Mouse (Mus musculus) neural tube, embryonic 13.5 days (tissue): ENCODE results near the gene Sumf1. TPM values are rescaled to one million over a fixed set of nuclear protein-coding genes. Genes with fewer than 3 reads are reported as not detected.

ENCODE experiments used
- ATAC-seq: fragments of 200-750 bp; cut with Nextera tagmentation; 2 replicates; pipeline ENCODE4 v1.8.0; 2017; ENCODE audit warnings: low read depth, mild to moderate bottlenecking, moderate TSS enrichment, moderate library complexity
- H3K27ac ChIP-seq: fragments of 300-500 bp; sonication (generic); replicated peaks from 2 replicates; pipeline ENCODE4 v1.5.1; 2015; ENCODE audit warnings: moderate library complexity, mild to moderate bottlenecking, inconsistent platforms
- H3K27me3 ChIP-seq: fragments of 300-500 bp; sonication (generic); 2 replicates; pipeline ENCODE4 v1.6.1; 2015; ENCODE audit warnings: mild to moderate bottlenecking, inconsistent platforms
- H3K36me3 ChIP-seq: fragments of 300-500 bp; sonication (generic); 2 replicates; pipeline ENCODE4 v1.6.1; 2015; ENCODE audit warnings: mild to moderate bottlenecking, inconsistent platforms
- H3K4me1 ChIP-seq: fragments of 300-500 bp; sonication (generic); replicated peaks from 2 replicates; pipeline ENCODE4 v1.6.1; 2015; ENCODE audit warnings: inconsistent platforms
- H3K4me2 ChIP-seq: fragments of 300-500 bp; sonication (generic); 2 replicates; pipeline ENCODE4 v1.6.1; 2015; ENCODE audit warnings: inconsistent platforms, mild to moderate bottlenecking, moderate library complexity
- H3K4me3 ChIP-seq: fragments of 300-500 bp; sonication (generic); 2 replicates; pipeline ENCODE4 v1.5.1; 2015; ENCODE audit warnings: mild to moderate bottlenecking, inconsistent platforms
- H3K9ac ChIP-seq: fragments of 300-500 bp; sonication (generic); 2 replicates; pipeline ENCODE4 v1.6.1; 2015; ENCODE audit warnings: moderate library complexity, mild to moderate bottlenecking, inconsistent platforms
- H3K9me3 ChIP-seq: fragments of 300-500 bp; sonication (generic); 2 replicates; pipeline ENCODE4 v1.6.1; 2016; ENCODE audit warnings: inconsistent platforms
- WGBS: fragments of 180-500 bp; shearing (Covaris S2); methylation state at CpG from one replicate; pipeline ENCODE4 v1.1.7; 2015; 5-methylcytosine and 5-hydroxymethylcytosine counted together
- polyA plus RNA-seq: library from polyadenylated mRNA; unstranded; fragments of >200 nt; fragmentation: Nextera tagmentation; extraction: Ambion mirVana; gene quantifications from 2 replicates; pipeline ENCODE4 v1.2.1, GENCODE M21; 2015

The Sumf1 gene
- 11.2 and 12.0 TPM in 2 replicates for polyA plus RNA-seq

- Histone ChIP-seq H3K9ac (peak within 1 kb of the TSS; percentile 81), H3K4me2 (peak within 1 kb of the TSS; percentile 80), H3K36me3 (no peaks in the 10 kb centered on the region), H3K27ac (no peak within 1 kb of the TSS), H3K4me3 (peak within 1 kb of the TSS; percentile 89), H3K4me1 (peaks cover 9% of the 10 kb centered on the region), H3K9me3 (no peaks in the 10 kb centered on the region), H3K27me3 (no peaks in the 10 kb centered on the region)
- 5% methylated on average over 43 of the region's 49 CpGs for WGBS
- peak; percentile 92 for ATAC-seq
Measured at GRCm38 (mm10) chr6:108184847-108185684, at the start of gene Sumf1. Sumf1 (minus strand) TSS chr6:108185582.

GRCm38 (mm10) chr6:108234536-108234935, 49.2 kb upstream of the Sumf1 start:
- no peak overlapping the region for H3K4me2 ChIP-seq
- peaks cover 47% of the 10 kb centered on the region for H3K4me1 ChIP-seq
- 76% methylated on average over 6 of the region's 6 CpGs for WGBS

GRCm38 (mm10) chr6:108233070-108233469, 47.7 kb upstream of the Sumf1 start:
- peaks cover 47% of the 10 kb centered on the region for H3K4me1 ChIP-seq
- no peaks in the 10 kb centered on the region for H3K9me3 ChIP-seq
- no peak overlapping the region for H3K4me3 ChIP-seq
- no peak overlapping the region for H3K27ac ChIP-seq
- no peaks in the 10 kb centered on the region for H3K36me3 ChIP-seq
- 0 out of 2 replicates have a peak, but pooled peaks have one; percentile 7 for ATAC-seq
- no peaks in the 10 kb centered on the region for H3K27me3 ChIP-seq
- WGBS = 46% methylated on average over 6 of the region's 6 CpGs
- H3K4me2 ChIP-seq = no peak overlapping the region
- no peak overlapping the region for H3K9ac ChIP-seq

More at GRCm38 (mm10) chr6:108234536-108234935, 49.2 kb upstream of the Sumf1 start:
- no peak overlapping the region for H3K9ac ChIP-seq
- no peak overlapping the region for H3K27ac ChIP-seq
- ATAC-seq = no peak
- H3K9me3 ChIP-seq = no peaks in the 10 kb centered on the region
- no peaks in the 10 kb centered on the region for H3K27me3 ChIP-seq
- H3K4me3 ChIP-seq = no peak overlapping the region
- H3K36me3 ChIP-seq = no peaks in the 10 kb centered on the region

- no peak overlapping the region for H3K4me2 ChIP-seq
- 72% methylated on average over 11 of the region's 11 CpGs for WGBS
Measured at GRCm38 (mm10) chr6:108231892-108232710, 46.7 kb upstream of the Sumf1 start.

GRCm38 (mm10) chr6:108230608-108231007, 45.2 kb upstream of the Sumf1 start:
- no peak overlapping the region for H3K4me3 ChIP-seq
- no peaks in the 10 kb centered on the region for H3K27me3 ChIP-seq
- H3K9me3 ChIP-seq = no peaks in the 10 kb centered on the region
- no peak overlapping the region for H3K9ac ChIP-seq
- H3K36me3 ChIP-seq = no peaks in the 10 kb centered on the region
- no peak for ATAC-seq
- 90% methylated on average over 3 of the region's 3 CpGs for WGBS
- peaks cover 28% of the 10 kb centered on the region for H3K4me1 ChIP-seq
- H3K4me2 ChIP-seq = no peak overlapping the region
- H3K27ac ChIP-seq = no peak overlapping the region

More at GRCm38 (mm10) chr6:108231892-108232710, 46.7 kb upstream of the Sumf1 start:
- no peak for ATAC-seq
- Histone ChIP-seq H3K36me3 (no peaks in the 10 kb centered on the region), H3K27ac (no peak overlapping the region), H3K27me3 (no peaks in the 10 kb centered on the region), H3K9ac (no peak overlapping the region), H3K9me3 (no peaks in the 10 kb centered on the region), H3K4me3 (no peak overlapping the region), H3K4me1 (peaks cover 40% of the 10 kb centered on the region)

- Histone ChIP-seq H3K4me2 (no peak overlapping the region), H3K4me1 (peaks cover 26% of the 10 kb centered on the region), H3K27ac (no peak overlapping the region), H3K27me3 (no peaks in the 10 kb centered on the region), H3K9ac (no peak overlapping the region), H3K9me3 (no peaks in the 10 kb centered on the region), H3K4me3 (no peak overlapping the region), H3K36me3 (no peaks in the 10 kb centered on the region)
- no peak for ATAC-seq
- WGBS = 7% methylated on average over 2 of the region's 2 CpGs
Measured at GRCm38 (mm10) chr6:108228601-108229000, 43.2 kb upstream of the Sumf1 start.

- H3K27me3 ChIP-seq = no peaks in the 10 kb centered on the region
- peaks cover 21% of the 10 kb centered on the region for H3K4me1 ChIP-seq
- WGBS = 67% methylated on average over 6 of the region's 6 CpGs
- no peaks in the 10 kb centered on the region for H3K36me3 ChIP-seq
- H3K27ac ChIP-seq = no peak overlapping the region
- no peaks in the 10 kb centered on the region for H3K9me3 ChIP-seq
- ATAC-seq = no peak
- H3K4me2 ChIP-seq = no peak overlapping the region
- H3K9ac ChIP-seq = no peak overlapping the region
- H3K4me3 ChIP-seq = no peak overlapping the region
Measured at GRCm38 (mm10) chr6:108228048-108228447, 42.7 kb upstream of the Sumf1 start.

GRCm38 (mm10) chr6:108227461-108227860, 42.1 kb upstream of the Sumf1 start:
- Histone ChIP-seq H3K9ac (no peak overlapping the region), H3K4me1 (peaks cover 15% of the 10 kb centered on the region; the same call in 1 of the 2 replicates), H3K4me2 (no peak overlapping the region), H3K27me3 (no peaks in the 10 kb centered on the region), H3K27ac (no peak overlapping the region), H3K36me3 (no peaks in the 10 kb centered on the region), H3K9me3 (no peaks in the 10 kb centered on the region), H3K4me3 (no peak overlapping the region)
- WGBS = 91% methylated on average over 6 of the region's 6 CpGs
- no peak for ATAC-seq

GRCm38 (mm10) chr6:108226230-108226629, 40.8 kb upstream of the Sumf1 start:
- 59% methylated on average over 7 of the region's 7 CpGs for WGBS
- no peaks in the 10 kb centered on the region for H3K9me3 ChIP-seq

GRCm38 (mm10) chr6:108225027-108225426, 39.6 kb upstream of the Sumf1 start:
- no peak overlapping the region for H3K9ac ChIP-seq
- H3K4me1 ChIP-seq = 0 out of 2 replicates have a peak, but pooled peaks cover 3% of the 10 kb centered on the region
- no peak overlapping the region for H3K27ac ChIP-seq
- no peaks in the 10 kb centered on the region for H3K27me3 ChIP-seq
- no peaks in the 10 kb centered on the region for H3K36me3 ChIP-seq
- WGBS = 88% methylated on average over 2 of the region's 2 CpGs
- no peak overlapping the region for H3K4me3 ChIP-seq
- no peaks in the 10 kb centered on the region for H3K9me3 ChIP-seq
- ATAC-seq = no peak
- no peak overlapping the region for H3K4me2 ChIP-seq

More at GRCm38 (mm10) chr6:108226230-108226629, 40.8 kb upstream of the Sumf1 start:
- Histone ChIP-seq H3K27ac (no peak overlapping the region), H3K4me3 (no peak overlapping the region), H3K4me1 (0 out of 2 replicates have a peak, but pooled peaks cover 3% of the 10 kb centered on the region), H3K4me2 (no peak overlapping the region), H3K9ac (no peak overlapping the region), H3K27me3 (no peaks in the 10 kb centered on the region), H3K36me3 (no peaks in the 10 kb centered on the region)
- ATAC-seq = no peak

GRCm38 (mm10) chr6:108224361-108224760, 39.0 kb upstream of the Sumf1 start:
- Histone ChIP-seq H3K4me1 (0 out of 2 replicates have a peak, but pooled peaks cover 3% of the 10 kb centered on the region), H3K9me3 (no peaks in the 10 kb centered on the region), H3K9ac (no peak overlapping the region), H3K36me3 (no peaks in the 10 kb centered on the region), H3K4me3 (no peak overlapping the region), H3K27me3 (no peaks in the 10 kb centered on the region), H3K4me2 (no peak overlapping the region), H3K27ac (no peak overlapping the region)
- ATAC-seq = no peak
- WGBS = 94% methylated on average over 4 of the region's 4 CpGs

- 96% methylated on average over 5 of the region's 5 CpGs for WGBS
- ATAC-seq = no peak
- H3K4me2 ChIP-seq = no peak overlapping the region
- H3K4me1 ChIP-seq = 0 out of 2 replicates have a peak, but pooled peaks cover 3% of the 10 kb centered on the region
- no peak overlapping the region for H3K9ac ChIP-seq
- no peaks in the 10 kb centered on the region for H3K36me3 ChIP-seq
- no peaks in the 10 kb centered on the region for H3K9me3 ChIP-seq
- H3K27ac ChIP-seq = no peak overlapping the region
- no peak overlapping the region for H3K4me3 ChIP-seq
- no peaks in the 10 kb centered on the region for H3K27me3 ChIP-seq
Measured at GRCm38 (mm10) chr6:108222875-108223274, 37.5 kb upstream of the Sumf1 start.
